Mouse (Mus musculus): Measurements from ENCODE around the gene Kdm4d. TPM values are rescaled to one million over a fixed set of nuclear protein-coding genes. Genes with fewer than 3 reads are reported as not detected.

Kdm4d gene
- polyA plus RNA-seq (2012; rRNA removed) = not detected in 2 replicates

DNA sequence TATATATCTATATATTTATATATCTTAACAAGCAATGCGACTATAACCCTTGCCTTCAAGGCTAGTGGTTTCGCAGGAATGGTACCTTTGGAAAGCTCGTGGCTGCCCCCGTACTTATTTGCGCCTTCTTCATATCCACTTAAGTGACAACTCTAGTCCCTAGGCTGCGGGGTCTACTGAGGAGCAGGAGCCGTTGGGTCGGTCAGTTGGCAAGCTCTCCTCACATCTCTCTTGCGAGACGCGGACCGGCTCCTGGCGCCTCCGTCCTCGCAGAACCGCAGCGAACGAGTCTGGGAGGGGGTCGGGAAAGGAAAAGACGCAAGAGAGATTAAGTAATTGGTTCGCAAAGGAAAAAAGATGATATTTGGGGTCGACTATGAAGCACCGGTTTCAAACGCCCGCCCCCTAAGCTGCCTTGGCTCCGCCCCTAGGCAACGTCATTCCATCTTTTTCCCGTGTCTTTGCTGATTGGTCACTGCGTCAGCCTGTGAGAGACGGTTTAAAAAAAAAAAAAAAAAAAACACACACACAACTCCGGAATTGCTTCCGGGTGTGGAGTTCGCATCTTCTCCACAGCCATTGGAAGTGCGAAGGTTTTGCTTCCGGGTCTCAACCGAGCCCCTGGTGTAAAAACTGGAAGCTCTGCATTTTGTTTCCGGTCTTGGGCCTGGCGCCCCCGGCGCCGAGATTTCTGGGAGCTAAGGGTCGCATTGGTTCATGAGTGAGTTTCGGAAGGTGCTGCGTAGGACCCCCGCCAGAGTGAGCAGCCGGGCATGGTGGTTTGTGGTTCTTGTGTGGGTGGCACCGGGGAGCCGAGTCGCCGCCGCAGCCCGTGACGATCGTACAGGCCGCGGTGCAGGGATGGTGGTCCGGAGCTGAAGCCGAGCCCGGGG, at the start of gene Kdm4d, which contains the start of gene Cwc15:
Gene Kdm4d, minus strand, starts transcription at position 460 of the 893 bp plus-strand sequence.
Gene Cwc15, plus strand, starts transcription at position 595 of the 893 bp plus-strand sequence.
- H3K36me3 ChIP-seq (ENCODE audit: control insufficient read depth, insufficient read depth, low read length) = peaks cover 19% of the 10 kb centered on the region
- H3K27me3 ChIP-seq (ENCODE audit: control insufficient read depth, insufficient read depth, low read length) = no peaks in the 10 kb centered on the region
- under 1% methylated on average over 59 of the region's 59 CpGs for WGBS
- H3K4me1 ChIP-seq (ENCODE audit: control insufficient read depth, insufficient read depth, insufficient read length, low read length) = no peaks in the 10 kb centered on the region
- H3K4me3 ChIP-seq (ENCODE audit: low read depth, low read length) = peak within 1 kb of the TSS; percentile 92
- TF ChIP-seq CTCF (IDR thresholded peaks at IDR 0.05; ENCODE audit: extremely low read depth, insufficient read length, insufficient replicate concordance, low read depth, low read length) (no peak), POLR2A (IDR thresholded peaks at IDR 0.05; ENCODE audit: low read depth, low read length) (peak; percentile 50)
- H3K27ac ChIP-seq (ENCODE audit: insufficient read depth, low read depth, low read length) = no peak within 1 kb of the TSS

- Histone ChIP-seq H3K27me3 (ENCODE audit: control insufficient read depth, insufficient read depth, low read length) (no peaks in the 10 kb centered on the region), H3K4me1 (ENCODE audit: control insufficient read depth, insufficient read depth, insufficient read length, low read length) (no peaks in the 10 kb centered on the region), H3K4me3 (ENCODE audit: low read depth, low read length) (no peak overlapping the region), H3K36me3 (ENCODE audit: control insufficient read depth, insufficient read depth, low read length) (no peaks in the 10 kb centered on the region), H3K27ac (ENCODE audit: insufficient read depth, low read depth, low read length) (no peak overlapping the region)
- WGBS = 76% methylated on average over 11 of the region's 11 CpGs
- TF ChIP-seq CTCF (IDR thresholded peaks at IDR 0.05; ENCODE audit: extremely low read depth, insufficient read length, insufficient replicate concordance, low read depth, low read length) (no peak), POLR2A (IDR thresholded peaks at IDR 0.05; ENCODE audit: low read depth, low read length) (no peak)
Measured at GRCm38 (mm10) chr9:14548366-14548761, 48.1 kb upstream of the Kdm4d start.

DNA sequence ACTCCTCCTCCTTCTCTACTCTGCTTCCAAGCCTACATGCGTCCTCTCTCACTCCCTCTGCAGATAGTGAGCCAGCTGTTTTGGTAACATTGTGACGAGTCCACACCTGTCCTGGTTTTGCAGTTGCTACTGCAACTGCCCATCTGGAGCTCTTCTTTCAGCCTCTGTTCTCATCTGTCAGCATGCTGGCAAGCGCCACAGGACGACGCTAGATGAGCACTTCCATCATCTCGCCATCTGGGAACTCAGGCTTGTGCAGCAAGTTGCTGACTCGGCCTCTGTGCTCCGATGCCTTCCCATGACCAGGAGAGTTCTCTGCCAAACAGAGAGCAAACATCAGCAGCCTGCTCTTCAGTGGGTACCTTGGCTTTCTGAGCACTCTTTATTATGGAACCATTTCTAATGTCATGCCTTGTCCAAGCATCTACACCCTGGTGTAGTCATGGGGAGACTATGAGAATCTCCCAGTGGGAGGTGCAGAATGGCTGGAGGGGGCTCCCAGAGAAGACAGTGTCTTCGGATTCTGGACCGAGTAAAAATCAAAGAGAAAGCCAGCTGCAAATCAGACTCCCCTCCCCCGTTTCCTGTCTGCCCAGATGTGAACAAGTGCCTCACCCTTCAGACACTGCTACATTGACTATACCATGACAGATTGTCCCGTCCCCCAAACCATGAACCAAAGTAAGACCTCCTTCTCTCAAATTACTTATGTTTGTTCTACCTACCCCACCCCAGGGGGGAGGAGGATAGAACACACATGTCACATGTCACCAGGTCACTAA, 47.5 kb upstream of the Kdm4d start:
- Histone ChIP-seq H3K4me3 (ENCODE audit: low read depth, low read length) (no peak overlapping the region), H3K4me1 (ENCODE audit: control insufficient read depth, insufficient read depth, insufficient read length, low read length) (no peaks in the 10 kb centered on the region), H3K36me3 (ENCODE audit: control insufficient read depth, insufficient read depth, low read length) (no peaks in the 10 kb centered on the region), H3K27ac (ENCODE audit: insufficient read depth, low read depth, low read length) (no peak overlapping the region), H3K27me3 (ENCODE audit: control insufficient read depth, insufficient read depth, low read length) (no peaks in the 10 kb centered on the region)
- 74% methylated on average over 12 of the region's 12 CpGs for WGBS
- no peak for TF ChIP-seq CTCF (IDR thresholded peaks at IDR 0.05; ENCODE audit: extremely low read depth, insufficient read length, insufficient replicate concordance, low read depth, low read length)
- TF ChIP-seq POLR2A (IDR thresholded peaks at IDR 0.05; ENCODE audit: low read depth, low read length) = no peak

GRCm38 (mm10) chr9:14544034-14544757, 43.9 kb upstream of the Kdm4d start:
- no peak overlapping the region for H3K4me3 ChIP-seq (ENCODE audit: low read depth, low read length)
- no peaks in the 10 kb centered on the region for H3K27me3 ChIP-seq (ENCODE audit: control insufficient read depth, insufficient read depth, low read length)
- no peak overlapping the region for H3K27ac ChIP-seq (ENCODE audit: insufficient read depth, low read depth, low read length)
- no peaks in the 10 kb centered on the region for H3K36me3 ChIP-seq (ENCODE audit: control insufficient read depth, insufficient read depth, low read length)
- H3K4me1 ChIP-seq (ENCODE audit: control insufficient read depth, insufficient read depth, insufficient read length, low read length) = no peaks in the 10 kb centered on the region
- TF ChIP-seq POLR2A (IDR thresholded peaks at IDR 0.05; ENCODE audit: low read depth, low read length) = no peak
- TF ChIP-seq CTCF (IDR thresholded peaks at IDR 0.05; ENCODE audit: extremely low read depth, insufficient read length, insufficient replicate concordance, low read depth, low read length) = no peak
- 59% methylated on average over 9 of the region's 9 CpGs for WGBS

DNA sequence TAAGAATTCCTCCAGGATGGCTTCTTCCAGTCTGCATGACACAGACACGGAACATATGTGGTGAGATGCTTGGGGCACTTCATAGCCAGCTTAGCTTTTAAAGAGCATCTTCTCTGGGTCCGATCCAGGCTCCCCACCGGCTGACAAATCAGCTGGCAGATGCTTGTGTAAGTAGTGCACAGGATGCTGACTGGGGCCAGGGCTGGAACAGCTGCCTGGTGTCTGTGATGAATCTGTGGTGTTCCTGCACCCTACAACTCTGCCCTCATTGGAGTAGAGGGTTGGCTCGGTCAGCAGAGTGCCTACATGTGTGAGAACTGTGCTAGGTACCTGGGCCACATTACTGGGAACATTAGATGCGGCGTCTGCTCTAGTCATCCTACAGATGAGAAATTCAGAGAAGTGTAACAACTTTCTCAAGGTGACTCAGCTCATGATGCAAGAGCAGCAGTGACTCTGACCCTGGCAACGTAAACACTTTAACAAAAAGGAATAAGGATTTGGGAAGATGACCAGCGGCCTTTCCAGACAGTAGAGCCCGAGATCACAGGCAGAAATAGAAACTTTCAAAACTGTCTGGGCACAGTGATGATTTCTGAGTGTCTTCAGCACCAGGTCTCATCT, 34.7 kb upstream of the Kdm4d start:
- H3K27me3 ChIP-seq (ENCODE audit: control insufficient read depth, insufficient read depth, low read length) = no peaks in the 10 kb centered on the region
- TF ChIP-seq POLR2A (IDR thresholded peaks at IDR 0.05; ENCODE audit: low read depth, low read length) (no peak), CTCF (IDR thresholded peaks at IDR 0.05; ENCODE audit: extremely low read depth, insufficient read length, insufficient replicate concordance, low read depth, low read length) (no peak)
- no peak overlapping the region for H3K4me3 ChIP-seq (ENCODE audit: low read depth, low read length)
- H3K4me1 ChIP-seq (ENCODE audit: control insufficient read depth, insufficient read depth, insufficient read length, low read length) = 0 out of 2 replicates have a peak, but pooled peaks cover 1% of the 10 kb centered on the region
- 76% methylated on average over 9 of the region's 9 CpGs for WGBS
- no peak overlapping the region for H3K27ac ChIP-seq (ENCODE audit: insufficient read depth, low read depth, low read length)
- H3K36me3 ChIP-seq (ENCODE audit: control insufficient read depth, insufficient read depth, low read length) = no peaks in the 10 kb centered on the region

DNA sequence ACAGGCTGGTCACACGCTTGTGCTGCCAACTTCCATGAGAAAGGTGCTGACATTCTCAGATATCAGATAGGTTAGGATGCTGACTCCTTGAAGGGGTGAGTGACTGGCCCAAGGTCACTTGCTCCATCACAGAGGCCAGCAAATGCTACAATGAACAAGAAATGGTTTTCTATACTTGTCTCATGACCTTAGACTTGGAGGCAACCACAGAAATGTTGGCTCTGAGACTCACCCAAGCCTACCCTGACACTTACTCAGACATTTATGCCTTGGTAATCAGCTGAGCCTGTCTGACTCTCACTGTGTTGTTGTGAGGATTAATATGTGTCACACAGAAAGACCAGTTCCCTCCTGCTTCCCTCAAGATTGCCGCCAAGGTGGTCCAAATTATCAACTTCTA, 33.4 kb upstream of the Kdm4d start:
- no peaks in the 10 kb centered on the region for H3K36me3 ChIP-seq (ENCODE audit: control insufficient read depth, insufficient read depth, low read length)
- no peaks in the 10 kb centered on the region for H3K27me3 ChIP-seq (ENCODE audit: control insufficient read depth, insufficient read depth, low read length)
- no peak overlapping the region for H3K4me3 ChIP-seq (ENCODE audit: low read depth, low read length)
- H3K27ac ChIP-seq (ENCODE audit: insufficient read depth, low read depth, low read length) = no peak overlapping the region
- TF ChIP-seq POLR2A (IDR thresholded peaks at IDR 0.05; ENCODE audit: low read depth, low read length) = no peak
- TF ChIP-seq CTCF (IDR thresholded peaks at IDR 0.05; ENCODE audit: extremely low read depth, insufficient read length, insufficient replicate concordance, low read depth, low read length) = no peak
- 0 out of 2 replicates have a peak, but pooled peaks cover 2% of the 10 kb centered on the region for H3K4me1 ChIP-seq (ENCODE audit: control insufficient read depth, insufficient read depth, insufficient read length, low read length)
- WGBS = 86% methylated on average over 2 of the region's 2 CpGs

Data from small intestine, adult 2 months (tissue).